Mouse (Mus musculus): ENCODE measurements at regions not wholly inside any gene's neighbourhood (a gene's known extent, or its start where the extent isn't known, plus 50 kb on each side); places are given as distances from the start of the nearest gene placed in this dataset.

- TF ChIP-seq CTCF (IDR thresholded peaks at IDR 0.05 in 2 of 3, conservative IDR thresholded peaks at IDR 0.05 in 1 of 3; ENCODE audit: control insufficient read depth in 1 of 3, insufficient read depth in 1 of 3, low read depth in 2 of 3, low read length in 3 of 3, poor library complexity in 1 of 3, severe bottlenecking in 1 of 3) (no peak), MAZ (IDR thresholded peaks at IDR 0.05; ENCODE audit: low read depth, low read length) (no peak)
These were observed 160.2 kb downstream of the Sox4 start for GRCm38 (mm10) chr13:28793166-28793935.

Data from MEL (cell line).